Mouse (Mus musculus): ENCODE data around the gene Plekho1. TPM values are rescaled to one million over a fixed set of nuclear protein-coding genes. Genes with fewer than 3 reads are reported as not detected.
A peak's percentile ranks its signal among the peaks of the same experiment; 100 is the strongest.

Plekho1 gene
- polyA plus RNA-seq, 1 experiment from 2014 or later, result 72.8 TPM

GRCm38 (mm10) chr3:95999308-96000079 lies 3.7 kb upstream of the Plekho1 start:
- no peak overlapping the region for H3K4me3 ChIP-seq (ENCODE audit: low read depth, low read length)
- no peaks in the 10 kb centered on the region for H3K27me3 ChIP-seq (ENCODE audit: control insufficient read depth, insufficient read depth, low read length)
- H3K9ac ChIP-seq (ENCODE audit: low read length), result no peak overlapping the region; the same call in 1 of the 2 replicates
- ATAC-seq (ENCODE audit: insufficient read depth, low FRiP score, low TSS enrichment) (no peak), DNase-seq (ENCODE audit: low spot score) (no peak)
- H3K4me2 ChIP-seq (ENCODE audit: low read depth), result no peak overlapping the region
- H3K4me1 ChIP-seq (ENCODE audit: control insufficient read depth, insufficient read depth, low read length), result peaks cover 10% of the 10 kb centered on the region
- WGBS, result 88% methylated on average over 12 of the region's 12 CpGs
- no peak overlapping the region for H3K27ac ChIP-seq (ENCODE audit: low read depth, low read length)
- H3K9me3 ChIP-seq (ENCODE audit: control insufficient read depth, low read length), result no peaks in the 10 kb centered on the region
- H3K36me3 ChIP-seq (ENCODE audit: control insufficient read depth, insufficient read depth, low read length), result no peaks in the 10 kb centered on the region

- Histone ChIP-seq H3K36me3 (ENCODE audit: control insufficient read depth, insufficient read depth, low read length) (no peaks in the 10 kb centered on the region), H3K9ac (ENCODE audit: low read length) (no peak overlapping the region), H3K4me2 (ENCODE audit: low read depth) (peak overlapping the region; percentile 73), H3K9me3 (ENCODE audit: control insufficient read depth, low read length) (no peaks in the 10 kb centered on the region), H3K4me1 (ENCODE audit: control insufficient read depth, insufficient read depth, low read length) (peaks cover 21% of the 10 kb centered on the region), H3K4me3 (ENCODE audit: low read depth, low read length) (peak overlapping the region; percentile 86), H3K27ac (ENCODE audit: low read depth, low read length) (no peak overlapping the region; the same call in 1 of the 2 replicates), H3K27me3 (ENCODE audit: control insufficient read depth, insufficient read depth, low read length) (no peaks in the 10 kb centered on the region)
- DNase-seq (ENCODE audit: low spot score) (no peak), ATAC-seq (ENCODE audit: insufficient read depth, low FRiP score, low TSS enrichment) (0 out of 2 replicates have a peak, but pooled peaks have one; percentile 1)
- 18% methylated on average over 9 of the region's 9 CpGs for whole genome bisulfite sequencing
Measured at GRCm38 (mm10) chr3:95997203-95997721, 1.5 kb upstream of the Plekho1 start.

- no peak for ATAC-seq (ENCODE audit: insufficient read depth, low FRiP score, low TSS enrichment)
- Histone ChIP-seq H3K9ac (ENCODE audit: low read length) (peak overlapping the region; percentile 99), H3K4me3 (ENCODE audit: low read depth, low read length) (peak overlapping the region; percentile 86), H3K36me3 (ENCODE audit: control insufficient read depth, insufficient read depth, low read length) (no peaks in the 10 kb centered on the region), H3K9me3 (ENCODE audit: control insufficient read depth, low read length) (no peaks in the 10 kb centered on the region), H3K4me1 (ENCODE audit: control insufficient read depth, insufficient read depth, low read length) (peaks cover 21% of the 10 kb centered on the region), H3K4me2 (ENCODE audit: low read depth) (peak overlapping the region; percentile 73), H3K27me3 (ENCODE audit: control insufficient read depth, insufficient read depth, low read length) (no peaks in the 10 kb centered on the region), H3K27ac (ENCODE audit: low read depth, low read length) (peak overlapping the region; percentile 99)
- DNase-seq (ENCODE audit: low spot score), result no peak
- 8% methylated on average over 6 of the region's 6 CpGs for WGBS
Measured at GRCm38 (mm10) chr3:95996451-95997073, 761 bp upstream of the Plekho1 start.

GRCm38 (mm10) chr3:95994975-95995801 lies 613 bp downstream of the Plekho1 start:
- H3K36me3 ChIP-seq (ENCODE audit: control insufficient read depth, insufficient read depth, low read length), result peaks cover 8% of the 10 kb centered on the region
- peak overlapping the region; percentile 86 for H3K4me3 ChIP-seq (ENCODE audit: low read depth, low read length)
- no peaks in the 10 kb centered on the region for H3K27me3 ChIP-seq (ENCODE audit: control insufficient read depth, insufficient read depth, low read length)
- H3K27ac ChIP-seq (ENCODE audit: low read depth, low read length), result peak overlapping the region; percentile 99
- peak overlapping the region; percentile 73 for H3K4me2 ChIP-seq (ENCODE audit: low read depth)
- DNase-seq (ENCODE audit: low spot score) (peak; percentile 73), ATAC-seq (ENCODE audit: insufficient read depth, low FRiP score, low TSS enrichment) (peak; percentile 67)
- peak overlapping the region; percentile 99 for H3K9ac ChIP-seq (ENCODE audit: low read length)
- WGBS, result under 1% methylated on average over 40 of the region's 51 CpGs
- peaks cover 21% of the 10 kb centered on the region for H3K4me1 ChIP-seq (ENCODE audit: control insufficient read depth, insufficient read depth, low read length)
- H3K9me3 ChIP-seq (ENCODE audit: control insufficient read depth, low read length), result no peaks in the 10 kb centered on the region

GRCm38 (mm10) chr3:95994381-95994846 lies 1.4 kb downstream of the Plekho1 start:
- DNase-seq (ENCODE audit: low spot score) (peak; percentile 30), ATAC-seq (ENCODE audit: insufficient read depth, low FRiP score, low TSS enrichment) (no peak)
- peaks cover 11% of the 10 kb centered on the region for H3K36me3 ChIP-seq (ENCODE audit: control insufficient read depth, insufficient read depth, low read length)
- H3K4me3 ChIP-seq (ENCODE audit: low read depth, low read length), result peak overlapping the region; percentile 86
- peak overlapping the region; percentile 99 for H3K9ac ChIP-seq (ENCODE audit: low read length)
- H3K4me1 ChIP-seq (ENCODE audit: control insufficient read depth, insufficient read depth, low read length), result peaks cover 21% of the 10 kb centered on the region
- 15% methylated on average over 6 of the region's 6 CpGs for WGBS
- peak overlapping the region; percentile 99 for H3K27ac ChIP-seq (ENCODE audit: low read depth, low read length)
- no peaks in the 10 kb centered on the region for H3K9me3 ChIP-seq (ENCODE audit: control insufficient read depth, low read length)
- peak overlapping the region; percentile 73 for H3K4me2 ChIP-seq (ENCODE audit: low read depth)
- H3K27me3 ChIP-seq (ENCODE audit: control insufficient read depth, insufficient read depth, low read length), result no peaks in the 10 kb centered on the region

- Histone ChIP-seq H3K27ac (ENCODE audit: low read depth, low read length) (0 out of 2 replicates have a peak overlapping the region, but pooled peaks have one; percentile 1), H3K9me3 (ENCODE audit: control insufficient read depth, low read length) (no peaks in the 10 kb centered on the region), H3K4me3 (ENCODE audit: low read depth, low read length) (peak overlapping the region; percentile 86), H3K4me2 (ENCODE audit: low read depth) (peak overlapping the region; percentile 73), H3K36me3 (ENCODE audit: control insufficient read depth, insufficient read depth, low read length) (peaks cover 15% of the 10 kb centered on the region), H3K27me3 (ENCODE audit: control insufficient read depth, insufficient read depth, low read length) (no peaks in the 10 kb centered on the region), H3K4me1 (ENCODE audit: control insufficient read depth, insufficient read depth, low read length) (peaks cover 21% of the 10 kb centered on the region), H3K9ac (ENCODE audit: low read length) (peak overlapping the region; percentile 99)
- 43% methylated on average over 4 of the region's 4 CpGs for WGBS
- DNase-seq (ENCODE audit: low spot score) (no peak), ATAC-seq (ENCODE audit: insufficient read depth, low FRiP score, low TSS enrichment) (no peak)
Measured at GRCm38 (mm10) chr3:95993881-95994280, 1.9 kb downstream of the Plekho1 start.

- Histone ChIP-seq H3K4me2 (ENCODE audit: low read depth) (peak overlapping the region; percentile 73), H3K27me3 (ENCODE audit: control insufficient read depth, insufficient read depth, low read length) (no peaks in the 10 kb centered on the region), H3K9me3 (ENCODE audit: control insufficient read depth, low read length) (no peaks in the 10 kb centered on the region), H3K4me3 (ENCODE audit: low read depth, low read length) (peak overlapping the region; percentile 86), H3K9ac (ENCODE audit: low read length) (peak overlapping the region; percentile 99), H3K4me1 (ENCODE audit: control insufficient read depth, insufficient read depth, low read length) (peaks cover 21% of the 10 kb centered on the region), H3K36me3 (ENCODE audit: control insufficient read depth, insufficient read depth, low read length) (peaks cover 17% of the 10 kb centered on the region), H3K27ac (ENCODE audit: low read depth, low read length) (no peak overlapping the region)
- no peak for ATAC-seq (ENCODE audit: insufficient read depth, low FRiP score, low TSS enrichment)
- DNase-seq (ENCODE audit: low spot score), result no peak
- 60% methylated on average over 5 of the region's 5 CpGs for WGBS
Measured at GRCm38 (mm10) chr3:95992990-95993603, 2.7 kb downstream of the Plekho1 start.

GRCm38 (mm10) chr3:95990413-95990941 lies 5.3 kb downstream of the Plekho1 start:
- Histone ChIP-seq H3K4me1 (ENCODE audit: control insufficient read depth, insufficient read depth, low read length) (peaks cover 26% of the 10 kb centered on the region), H3K9ac (ENCODE audit: low read length) (no peak overlapping the region), H3K27ac (ENCODE audit: low read depth, low read length) (no peak overlapping the region), H3K4me2 (ENCODE audit: low read depth) (no peak overlapping the region), H3K9me3 (ENCODE audit: control insufficient read depth, low read length) (no peaks in the 10 kb centered on the region), H3K4me3 (ENCODE audit: low read depth, low read length) (no peak overlapping the region), H3K36me3 (ENCODE audit: control insufficient read depth, insufficient read depth, low read length) (peaks cover 17% of the 10 kb centered on the region), H3K27me3 (ENCODE audit: control insufficient read depth, insufficient read depth, low read length) (no peaks in the 10 kb centered on the region)
- no peak for ATAC-seq (ENCODE audit: insufficient read depth, low FRiP score, low TSS enrichment)
- WGBS, result 93% methylated on average over 12 of the region's 12 CpGs
- no peak for DNase-seq (ENCODE audit: low spot score)
